Mouse (Mus musculus) liver, postnatal 0 days (tissue): ENCODE measurements around the gene Cav2.

Experiments used
- CTCF ChIP-seq: sonication (generic); IDR thresholded peaks from 2 replicates; pipeline ENCODE4 v1.5.1; 2016; ENCODE audit warnings: antibody characterized with exemption, low read depth
- EP300 ChIP-seq: IDR thresholded peaks from 2 replicates; pipeline ENCODE4 v1.6.1; 2016; ENCODE audit warnings: antibody characterized with exemption, low read depth, mild to moderate bottlenecking

DNA sequence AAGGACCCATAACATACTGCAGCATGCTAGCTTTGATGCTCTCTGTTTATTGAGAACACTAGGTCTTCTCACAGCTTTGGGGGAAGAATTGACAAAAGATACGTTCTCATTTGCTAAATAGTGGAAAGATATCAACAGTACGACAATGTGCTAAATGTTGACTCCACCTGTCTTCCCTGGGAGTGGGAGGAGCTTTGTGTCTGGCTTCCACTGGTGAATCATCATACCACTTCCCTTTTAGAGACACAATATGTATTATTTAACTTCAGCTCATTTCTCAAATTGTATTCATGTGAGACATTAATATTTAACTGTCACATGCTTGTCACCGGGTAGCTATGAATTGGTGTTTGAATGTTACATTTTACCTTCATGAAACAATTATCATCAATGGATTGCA is 2.8 kb downstream of the Cav2 start:
- TF ChIP-seq CTCF: no peak
- TF ChIP-seq EP300: no peak
